Mouse (Mus musculus) MEL (cell line): ENCODE data around the gene Gas2l2. TPM values are rescaled to one million over a fixed set of nuclear protein-coding genes. Genes with fewer than 3 reads are reported as not detected.

Source experiments
- DNase-seq: peaks from one replicate; pipeline ENCODE4 v3.0.0; 2011; ENCODE audit warnings: low read depth, low spot score
- H3K27ac ChIP-seq: 2 replicates; pipeline ENCODE4 v1.5.1; 2012; ENCODE audit warnings: low read depth, mild to moderate bottlenecking, control low read depth, low read length, moderate library complexity; ENCODE audit not compliant: control insufficient read depth
- H3K27me3 ChIP-seq, 2 experiments: fragments of 150-350 bp in 1 of 2; sonication (generic) in 1 of 2; 2 replicates each; pipeline ENCODE4 v1.6.1; 2012; ENCODE audit warnings: low read length in 2 of 2, mild to moderate bottlenecking in 2 of 2, improper control_type of control experiment in 1 of 2, moderate library complexity in 1 of 2; ENCODE audit not compliant: insufficient read depth in 2 of 2, control insufficient read depth in 1 of 2
- H3K36me3 ChIP-seq, 2 experiments: 2 replicates each; pipeline ENCODE4 v1.6.1; 2012 to 2014; ENCODE audit warnings: low read length in 2 of 2, improper control_type of control experiment in 1 of 2, inconsistent platforms in 1 of 2, mild to moderate bottlenecking in 1 of 2; ENCODE audit not compliant: insufficient read depth in 2 of 2, control insufficient read depth in 1 of 2
- H3K4me1 ChIP-seq, 2 experiments: fragments of 150-350 bp in 1 of 2; sonication (generic) in 1 of 2; 2 replicates each; pipeline ENCODE4 v1.6.1; 2012; ENCODE audit warnings: low read length in 2 of 2, improper control_type of control experiment in 1 of 2, mild to moderate bottlenecking in 1 of 2; ENCODE audit not compliant: insufficient read depth in 2 of 2, control insufficient read depth in 1 of 2
- H3K4me3 ChIP-seq, 2 experiments: fragments of 150-350 bp in 1 of 2; sonication (generic) in 1 of 2; 2 replicates each; pipeline ENCODE4 v1.5.1; 2012; ENCODE audit warnings: low read depth in 2 of 2, low read length in 2 of 2, mild to moderate bottlenecking in 2 of 2, moderate library complexity in 2 of 2, control low read depth in 1 of 2, improper control_type of control experiment in 1 of 2; ENCODE audit not compliant: control insufficient read depth in 1 of 2, insufficient read depth in 1 of 2
- H3K79me2 ChIP-seq: 2 replicates; pipeline ENCODE4 v1.6.1; 2012; ENCODE audit warnings: mild to moderate bottlenecking, low read length, moderate library complexity; ENCODE audit not compliant: control insufficient read depth, poor library complexity, insufficient read depth
- H3K9ac ChIP-seq: 2 replicates; pipeline ENCODE4 v1.6.1; 2012; ENCODE audit warnings: low read depth, mild to moderate bottlenecking, control low read depth, low read length, moderate library complexity; ENCODE audit not compliant: control insufficient read depth, poor library complexity, severe bottlenecking
- H3K9me3 ChIP-seq: fragments of 150-350 bp; sonication (generic); replicated peaks from 2 replicates; pipeline ENCODE4 v1.6.1; 2012; ENCODE audit warnings: mild to moderate bottlenecking, low read length, improper control_type of control experiment, moderate library complexity; ENCODE audit not compliant: insufficient read depth
- CHD1 ChIP-seq: IDR thresholded peaks from 2 replicates; pipeline ENCODE4 v1.6.1; 2012; ENCODE audit warnings: low read depth, mild to moderate bottlenecking, inconsistent platforms, low read length, improper control_type of control experiment
- CHD2 ChIP-seq: IDR thresholded peaks from 2 replicates; pipeline ENCODE4 v1.6.1; 2011; ENCODE audit warnings: low read length, improper control_type of control experiment
- CTCF ChIP-seq, 3 experiments: IDR thresholded peaks in 2 of 3; conservative IDR thresholded peaks in 1 of 3; 2 replicates each; pipeline ENCODE4 v1.5.1; 2011 to 2012; ENCODE audit warnings: low read length in 3 of 3, low read depth in 2 of 3, mild to moderate bottlenecking in 2 of 3, improper control_type of control experiment in 1 of 3, inconsistent platforms in 1 of 3, mixed read lengths in 1 of 3, moderate library complexity in 1 of 3; ENCODE audit not compliant: control insufficient read depth in 1 of 3, insufficient read depth in 1 of 3, poor library complexity in 1 of 3, severe bottlenecking in 1 of 3
- E2F4 ChIP-seq: IDR thresholded peaks from 2 replicates; pipeline ENCODE4 v1.6.1; 2011; ENCODE audit warnings: low read depth, low read length, improper control_type of control experiment, borderline replicate concordance
- ELF1 ChIP-seq: IDR thresholded peaks from 2 replicates; pipeline ENCODE4 v1.6.1; 2014; ENCODE audit warnings: low read depth, mild to moderate bottlenecking, inconsistent platforms, low read length, improper control_type of control experiment, moderate library complexity
- EP300 ChIP-seq, 2 experiments: IDR thresholded peaks; 2 replicates each; pipeline ENCODE4 v1.6.1; 2011; ENCODE audit warnings: improper control_type of control experiment in 2 of 2, low read length in 2 of 2, low read depth in 1 of 2, mild to moderate bottlenecking in 1 of 2
- ETS1 ChIP-seq: IDR thresholded peaks from 2 replicates; pipeline ENCODE4 v1.6.1; 2012; ENCODE audit warnings: low read depth, mild to moderate bottlenecking, inconsistent platforms, low read length, improper control_type of control experiment, moderate library complexity
- GABPA ChIP-seq: IDR thresholded peaks from 2 replicates; pipeline ENCODE4 v1.6.1; 2012; ENCODE audit warnings: low read depth, mild to moderate bottlenecking, inconsistent platforms, low read length, improper control_type of control experiment, moderate library complexity
- HCFC1 ChIP-seq: IDR thresholded peaks from 2 replicates; pipeline ENCODE4 v1.6.1; 2012; ENCODE audit warnings: low read depth, mild to moderate bottlenecking, inconsistent platforms, low read length, improper control_type of control experiment, moderate library complexity
- JUND ChIP-seq: IDR thresholded peaks from 2 replicates; pipeline ENCODE4 v1.6.1; 2011; ENCODE audit warnings: low read depth, mild to moderate bottlenecking, improper control_type of control experiment, low read length
- KAT2A ChIP-seq: conservative IDR thresholded peaks from 2 replicates; pipeline ENCODE4 v1.6.1; 2012; ENCODE audit warnings: low read depth, low read length, improper control_type of control experiment, inconsistent platforms
- MAFK ChIP-seq: IDR thresholded peaks from 2 replicates; pipeline ENCODE4 v1.6.1; 2011; ENCODE audit warnings: low read depth, mild to moderate bottlenecking, low read length, improper control_type of control experiment, borderline replicate concordance
- MAZ ChIP-seq: IDR thresholded peaks from 2 replicates; pipeline ENCODE4 v1.6.1; 2012; ENCODE audit warnings: low read depth, mild to moderate bottlenecking, inconsistent platforms, low read length, improper control_type of control experiment
- MEF2A ChIP-seq: IDR thresholded peaks from 2 replicates; pipeline ENCODE4 v1.6.1; 2014; ENCODE audit warnings: low read depth, mild to moderate bottlenecking, inconsistent platforms, low read length, improper control_type of control experiment; ENCODE audit not compliant: poor library complexity, insufficient replicate concordance, severe bottlenecking; ENCODE audit errors: extremely low read depth
- MXI1 ChIP-seq: IDR thresholded peaks from 2 replicates; pipeline ENCODE4 v1.6.1; 2011; ENCODE audit warnings: mild to moderate bottlenecking, low read depth, low read length, improper control_type of control experiment
- MYB ChIP-seq: IDR thresholded peaks from 2 replicates; pipeline ENCODE4 v1.6.1; 2011; ENCODE audit warnings: mild to moderate bottlenecking, low read depth, low read length, improper control_type of control experiment
- MYC ChIP-seq: IDR thresholded peaks from 2 replicates; pipeline ENCODE4 v1.6.1; 2011; ENCODE audit warnings: low read depth, mild to moderate bottlenecking, low read length, improper control_type of control experiment, moderate library complexity
- NELFE ChIP-seq: IDR thresholded peaks from 2 replicates; pipeline ENCODE4 v1.6.1; 2011; ENCODE audit warnings: low read depth, low read length, improper control_type of control experiment
- NRF1 ChIP-seq: IDR thresholded peaks from 2 replicates; pipeline ENCODE4 v1.6.1; 2014; ENCODE audit warnings: low read depth, mild to moderate bottlenecking, inconsistent platforms, low read length, improper control_type of control experiment, moderate library complexity; ENCODE audit not compliant: poor library complexity, insufficient read depth, severe bottlenecking
- POLR2A ChIP-seq, 2 experiments: IDR thresholded peaks; 2 replicates each; pipeline ENCODE4 v1.6.1; 2011 to 2012; ENCODE audit warnings: low read length in 2 of 2, mild to moderate bottlenecking in 2 of 2, control low read depth in 1 of 2, improper control_type of control experiment in 1 of 2, low read depth in 1 of 2, moderate library complexity in 1 of 2; ENCODE audit not compliant: control insufficient read depth in 1 of 2, insufficient read depth in 1 of 2, poor library complexity in 1 of 2
- POLR2AphosphoS2 ChIP-seq: IDR thresholded peaks from 2 replicates; pipeline ENCODE4 v1.6.1; 2011; ENCODE audit warnings: low read length, improper control_type of control experiment
- POLR2AphosphoS5 ChIP-seq: IDR thresholded peaks from 2 replicates; pipeline ENCODE4 v1.6.1; 2012; ENCODE audit warnings: low read depth, borderline replicate concordance, mild to moderate bottlenecking, inconsistent platforms, low read length, moderate library complexity, mixed read lengths
- RAD21 ChIP-seq: IDR thresholded peaks from 2 replicates; pipeline ENCODE4 v1.6.1; 2011; ENCODE audit warnings: mild to moderate bottlenecking, low read depth, low read length, improper control_type of control experiment
- RCOR1 ChIP-seq: IDR thresholded peaks from 2 replicates; pipeline ENCODE4 v1.6.1; 2012; ENCODE audit warnings: low read depth, mild to moderate bottlenecking, inconsistent platforms, low read length, improper control_type of control experiment
- SIN3A ChIP-seq: IDR thresholded peaks from 2 replicates; pipeline ENCODE4 v1.6.1; 2012; ENCODE audit warnings: low read length, improper control_type of control experiment, inconsistent platforms
- SMC3 ChIP-seq: IDR thresholded peaks from 2 replicates; pipeline ENCODE4 v1.6.1; 2011; ENCODE audit warnings: low read depth, low read length, improper control_type of control experiment
- TAL1 ChIP-seq: IDR thresholded peaks from 2 replicates; pipeline ENCODE4 v1.6.1; 2012; ENCODE audit warnings: mild to moderate bottlenecking, inconsistent platforms, low read length, moderate library complexity, mixed read lengths
- TBP ChIP-seq: IDR thresholded peaks from 2 replicates; pipeline ENCODE4 v1.8.0; 2011; ENCODE audit warnings: low read depth, low read length, improper control_type of control experiment
- TCF12 ChIP-seq: IDR thresholded peaks from 2 replicates; pipeline ENCODE4 v1.6.1; 2014; ENCODE audit warnings: low read depth, mild to moderate bottlenecking, inconsistent platforms, low read length, improper control_type of control experiment, moderate library complexity
- UBTF ChIP-seq: IDR thresholded peaks from 2 replicates; pipeline ENCODE4 v1.6.1; 2012; ENCODE audit warnings: low read depth, mild to moderate bottlenecking, inconsistent platforms, low read length, improper control_type of control experiment, moderate library complexity, borderline replicate concordance; ENCODE audit not compliant: insufficient read depth
- USF1 ChIP-seq: IDR thresholded peaks from 2 replicates; pipeline ENCODE4 v1.6.1; 2014; ENCODE audit warnings: low read depth, mild to moderate bottlenecking, inconsistent platforms, low read length, improper control_type of control experiment, moderate library complexity
- USF2 ChIP-seq, 2 experiments: IDR thresholded peaks; 2 replicates each; pipeline ENCODE4 v1.6.1; 2011 to 2012; ENCODE audit warnings: improper control_type of control experiment in 2 of 2, low read length in 2 of 2, borderline replicate concordance in 1 of 2, inconsistent platforms in 1 of 2, low read depth in 1 of 2, mild to moderate bottlenecking in 1 of 2; ENCODE audit not compliant: insufficient read depth in 1 of 2
- ZC3H11A ChIP-seq: IDR thresholded peaks from 2 replicates; pipeline ENCODE4 v1.6.1; 2012; ENCODE audit warnings: low read depth, mild to moderate bottlenecking, inconsistent platforms, low read length, improper control_type of control experiment
- ZNF384 ChIP-seq: IDR thresholded peaks from 2 replicates; pipeline ENCODE4 v1.6.1; 2012; ENCODE audit warnings: low read depth, mild to moderate bottlenecking, inconsistent platforms, low read length, improper control_type of control experiment
- polyA plus RNA-seq, 2 experiments: library from polyadenylated mRNA; stranded (reverse) in 1 of 2; unstranded in 1 of 2; fragments of >175 nt in 1 of 2; fragments of >200 nt in 1 of 2; gene quantifications; 2 replicates each; pipeline versions ENCODE4 v1.2.1 to v1.2.4; 2012; ENCODE audit warnings: low replicate concordance in 2 of 2, low read depth in 1 of 2; ENCODE audit not compliant: insufficient read length in 2 of 2, insufficient read depth in 1 of 2, missing spikeins in 1 of 2
- total RNA-seq: library from RNA; depleted of rRNA; stranded (reverse); fragments of 300-350 nt; gene quantifications from 2 replicates; pipeline ENCODE4 v1.2.3, GENCODE M21; 2012

Gene Gas2l2
- total and polyA plus RNA-seq, 3 experiments: not detected

- H3K4me3 ChIP-seq: peak within 1 kb of the TSS; percentile 92 to 98
- peaks cover 18 to 20% of the 10 kb centered on the region in 2 experiments for H3K4me1 ChIP-seq
- DNase-seq: peak; percentile 100
- TF ChIP-seq SMC3: no peak
- TF ChIP-seq EP300 (IDR thresholded peaks at IDR 0.05; ENCODE audit: low read depth in 1 of 2, low read length in 2 of 2): peak in 1 of 2 experiments; percentile 39; a peak in 1 of 4 replicates
- TF ChIP-seq POLR2AphosphoS2: peak; percentile 77
- peak; percentile 88 for TF ChIP-seq NELFE
- TF ChIP-seq CHD2: no peak; the same call in 1 of the 2 replicates
- TF ChIP-seq ZC3H11A: no peak
- peak; percentile 29 for TF ChIP-seq KAT2A
- TF ChIP-seq USF2 (IDR thresholded peaks at IDR 0.05; ENCODE audit: borderline replicate concordance in 1 of 2, insufficient read depth in 1 of 2, low read depth in 1 of 2, low read length in 2 of 2): no peak
- TF ChIP-seq NRF1: no peak
- TF ChIP-seq SIN3A: peak; percentile 98
- no peak for TF ChIP-seq ZNF384
- TF ChIP-seq MYB: no peak
- peak; percentile 80; the same call in 1 of the 2 replicates for TF ChIP-seq MYC
- no peak for TF ChIP-seq JUND
- peak; percentile 86 for TF ChIP-seq HCFC1
- TF ChIP-seq MEF2A: no peak
- peak; percentile 57 for TF ChIP-seq ETS1
- TF ChIP-seq RAD21: peak; percentile 40
- no peak for TF ChIP-seq UBTF
- TF ChIP-seq CHD1: peak; percentile 100
- TF ChIP-seq ELF1: peak; percentile 38; the same call in 1 of the 2 replicates
- peak in 2 of 3 experiments; percentile 58 to 74; a peak in 4 of 6 replicates for TF ChIP-seq CTCF (IDR thresholded peaks at IDR 0.05 in 2 of 3, conservative IDR thresholded peaks at IDR 0.05 in 1 of 3; ENCODE audit: control insufficient read depth in 1 of 3, insufficient read depth in 1 of 3, low read depth in 2 of 3, low read length in 3 of 3, poor library complexity in 1 of 3, severe bottlenecking in 1 of 3)
- peak; percentile 76 to 89; a peak in 3 of 4 replicates for TF ChIP-seq POLR2A (IDR thresholded peaks at IDR 0.05; ENCODE audit: control insufficient read depth in 1 of 2, insufficient read depth in 1 of 2, low read depth in 1 of 2, low read length in 2 of 2, poor library complexity in 1 of 2)
- TF ChIP-seq POLR2AphosphoS5: 0 out of 2 replicates have a peak, but pooled peaks have one; percentile 7
- TF ChIP-seq TAL1: no peak
- peak; percentile 57; the same call in 1 of the 2 replicates for TF ChIP-seq MAZ
- TF ChIP-seq RCOR1: no peak; the same call in none of the 2 replicates
- no peak; the same call in 1 of the 2 replicates for TF ChIP-seq E2F4
- peak; percentile 69 for TF ChIP-seq TCF12
- peak; percentile 82 for TF ChIP-seq TBP
- TF ChIP-seq MXI1: peak; percentile 57
- no peak for TF ChIP-seq GABPA
- TF ChIP-seq MAFK: no peak
- 0 out of 2 replicates have a peak, but pooled peaks have one; percentile 2 for TF ChIP-seq USF1
Measured at GRCm38 (mm10) chr11:83472324-83473234, 43.3 kb upstream of the Gas2l2 start, which contains the start of gene Taf15. TSS of gene Taf15 (plus strand) at chr11:83473086.

More at GRCm38 (mm10) chr11:83472324-83473234, 43.3 kb upstream of the Gas2l2 start, which contains the start of gene Taf15:
- peaks cover 44% of the 10 kb centered on the region for H3K79me2 ChIP-seq
- H3K36me3 ChIP-seq: peaks cover 28 to 39% of the 10 kb centered on the region in 2 experiments
- H3K9ac ChIP-seq: peak within 1 kb of the TSS; percentile 96
- H3K9me3 ChIP-seq: no peaks in the 10 kb centered on the region
- H3K27ac ChIP-seq: peak within 1 kb of the TSS; percentile 98
- H3K27me3 ChIP-seq: no peaks in the 10 kb centered on the region
